Mouse (Mus musculus) liver, adult 2 months (tissue): ENCODE measurements around the gene Sh3rf3.

Source experiments
- CTCF ChIP-seq: fragments of 200-500 bp; IDR thresholded peaks from 2 replicates; pipeline ENCODE4 v1.5.1; 2011; ENCODE audit warnings: low read depth, low read length, control low read depth
- POLR2A ChIP-seq: fragments of 200-500 bp; IDR thresholded peaks from 2 replicates; pipeline ENCODE4 v1.6.1; 2011; ENCODE audit warnings: low read length, control low read depth; ENCODE audit not compliant: insufficient read depth; ENCODE audit errors: extremely low read depth

- TF ChIP-seq CTCF (no peak), POLR2A (no peak)
These were observed 147.0 kb downstream of the Sh3rf3 start for GRCm38 (mm10) chr10:58960193-58960592.
